In genomic region chr7:97735886-97736420, GRCm38 (mm10) we compare ENCODE assay signal across 13 mouse cellular contexts. TPM values are rescaled to one million over a fixed set of nuclear protein-coding genes. Genes with fewer than 3 reads are reported as not detected.
A peak's percentile ranks its signal among the peaks of the same experiment; 100 is the strongest.
DNase-seq lines count a peak whose midpoint lies in the region; ATAC-seq and TF ChIP-seq lines count a peak whose summit lies in the region.
"Had no signal": no experiment of that assay in that cellular context is flagged by ENCODE, and none has a peak within 500 bp of the region (broad histone marks: within the 10 kb centered on the region; RNA-seq: fewer than 3 reads in every experiment).

No protein-coding gene starts in this region.

- H3K4me3 ChIP-seq in heart, postnatal 0 days (ENCODE audit: low read depth, low read length): peak overlapping the region; percentile 62; the same call in 1 of the 2 replicates
- peak overlapping the region; percentile 70 for H3K4me3 ChIP-seq in thymus, adult 2 months (ENCODE audit: control insufficient read depth, insufficient read depth, low read length)
- H3K4me3 ChIP-seq in liver, embryonic 14.5 days (ENCODE audit: insufficient read depth in 1 of 2, low read depth in 2 of 2, low read length in 2 of 2): peak overlapping the region in 1 of 2 experiments; percentile 20; a peak in 2 of 4 replicates
- no peak overlapping the region for H3K4me3 ChIP-seq in forebrain, postnatal 0 days (ENCODE audit: low read depth, low read length)
- H3K4me3 ChIP-seq: limb, embryonic 13.5 days had no signal

- no peaks in the 10 kb centered on the region for H3K9me3 ChIP-seq in heart, postnatal 0 days (replicated peaks; ENCODE audit: control insufficient read depth, low read length)
- H3K9me3 ChIP-seq in liver, embryonic 14.5 days (ENCODE audit: control insufficient read depth, low read length): no peaks in the 10 kb centered on the region
- H3K9me3 ChIP-seq in forebrain, postnatal 0 days (ENCODE audit: low read length): no peaks in the 10 kb centered on the region
- H3K9me3 ChIP-seq: heart, embryonic 10.5 days; limb, embryonic 13.5 days had no signal

- TF ChIP-seq POLR2A in thymus, adult 2 months (IDR thresholded peaks at IDR 0.05; ENCODE audit: control insufficient read depth, extremely low read depth, insufficient read depth, low read length, poor library complexity): no peak

- H3K27ac ChIP-seq in heart, postnatal 0 days (ENCODE audit: low read depth): no peak overlapping the region
- peak overlapping the region; percentile 92 for H3K27ac ChIP-seq in thymus, adult 2 months (ENCODE audit: control insufficient read depth, insufficient read depth, low read length)
- no peak overlapping the region for H3K27ac ChIP-seq in liver, embryonic 14.5 days
- H3K27ac ChIP-seq in forebrain, postnatal 0 days (ENCODE audit: low read depth, low read length): no peak overlapping the region
- H3K27ac ChIP-seq: heart, embryonic 10.5 days; limb, embryonic 13.5 days had no signal

- no peak for ATAC-seq in heart, postnatal 0 days (ENCODE audit: insufficient read depth, low read depth)
- no peak for ATAC-seq in liver, embryonic 14.5 days (ENCODE audit: insufficient read depth)
- no peak for ATAC-seq in forebrain, postnatal 0 days
- ATAC-seq: forebrain, embryonic 16.5 days had no signal

- no peak for DNase-seq in heart, postnatal 0 days (ENCODE audit: low spot score)
- no peak for DNase-seq in heart, postnatal 4 days
- no peak for DNase-seq in thymus, adult 2 months
- no peak for DNase-seq in thymus, postnatal 10 days (ENCODE audit: low spot score in 2 of 2)
- no peak for DNase-seq in liver, embryonic 14.5 days (ENCODE audit: low read depth in 3 of 3, low spot score in 3 of 3)
- DNase-seq in thymus, postnatal 14 days: peak; percentile 40
- no peak for DNase-seq in forebrain, postnatal 0 days
- no peak for DNase-seq in B cell, adult 2 months
- DNase-seq: adrenal gland, adult 8-10 months had no signal

- no peaks in the 10 kb centered on the region for H3K36me3 ChIP-seq in heart, postnatal 0 days (replicated peaks; ENCODE audit: control insufficient read depth, insufficient read depth, low read length)
- peaks cover 13% of the 10 kb centered on the region; the same call in 1 of the 2 replicates for H3K36me3 ChIP-seq in thymus, adult 2 months (ENCODE audit: control insufficient read depth, insufficient read depth, low read length)
- no peaks in the 10 kb centered on the region for H3K36me3 ChIP-seq in liver, embryonic 14.5 days (replicated peaks; ENCODE audit: control insufficient read depth, insufficient read depth, low read depth)
- no peaks in the 10 kb centered on the region for H3K36me3 ChIP-seq in forebrain, postnatal 0 days (ENCODE audit: insufficient read depth)
- H3K36me3 ChIP-seq: heart, embryonic 10.5 days; limb, embryonic 13.5 days had no signal

- H3K4me1 ChIP-seq in heart, postnatal 0 days (ENCODE audit: control insufficient read depth, insufficient read depth): no peaks in the 10 kb centered on the region
- H3K4me1 ChIP-seq in thymus, adult 2 months (replicated peaks; ENCODE audit: control insufficient read depth, insufficient read depth, low read length): peaks cover 26% of the 10 kb centered on the region
- peaks cover 28 to 57% of the 10 kb centered on the region in 2 experiments for H3K4me1 ChIP-seq in liver, embryonic 14.5 days (replicated peaks; ENCODE audit: control insufficient read depth in 2 of 2, insufficient read depth in 2 of 2, low read length in 1 of 2)
- peaks cover 3% of the 10 kb centered on the region; the same call in 1 of the 2 replicates for H3K4me1 ChIP-seq in forebrain, postnatal 0 days (ENCODE audit: insufficient read depth)

- no peak overlapping the region for H3K9ac ChIP-seq in heart, postnatal 0 days (replicated peaks; ENCODE audit: low read depth, low read length)
- no peak overlapping the region for H3K9ac ChIP-seq in liver, embryonic 14.5 days (replicated peaks)
- H3K9ac ChIP-seq in forebrain, postnatal 0 days: no peak overlapping the region
- H3K9ac ChIP-seq: limb, embryonic 13.5 days had no signal

- WGBS in heart, postnatal 0 days: 56% methylated on average over 4 of the region's 4 CpGs
- WGBS in thymus, adult 2 months: 23% methylated on average over 4 of the region's 4 CpGs
- WGBS in liver, embryonic 14.5 days (ENCODE audit: insufficient replicate concordance): 46% methylated on average over 4 of the region's 4 CpGs
- 29% methylated on average over 4 of the region's 4 CpGs for WGBS in forebrain, postnatal 0 days

- no peak for TF ChIP-seq EP300 in heart, postnatal 0 days (IDR thresholded peaks at IDR 0.05; ENCODE audit: low read depth)
- TF ChIP-seq EP300 in liver, embryonic 14.5 days (IDR thresholded peaks at IDR 0.05; ENCODE audit: low read depth): no peak

- no peaks in the 10 kb centered on the region for H3K27me3 ChIP-seq in heart, postnatal 0 days (ENCODE audit: control insufficient read depth, insufficient read depth, low read length)
- no peaks in the 10 kb centered on the region for H3K27me3 ChIP-seq in thymus, adult 2 months (ENCODE audit: control insufficient read depth, insufficient read depth, low read length)
- no peaks in the 10 kb centered on the region for H3K27me3 ChIP-seq in liver, embryonic 14.5 days (ENCODE audit: control insufficient read depth, insufficient read depth, low read length)
- no peaks in the 10 kb centered on the region; the same call in none of the 2 replicates for H3K27me3 ChIP-seq in forebrain, postnatal 0 days (ENCODE audit: insufficient read depth, low read length)

- no peak for TF ChIP-seq CTCF in heart, postnatal 0 days (IDR thresholded peaks at IDR 0.05; ENCODE audit: low read depth)
- no peak for TF ChIP-seq CTCF in thymus, adult 2 months (IDR thresholded peaks at IDR 0.05; ENCODE audit: borderline replicate concordance, control insufficient read depth, extremely low read depth, insufficient read depth, low read length, poor library complexity)
- no peak for TF ChIP-seq CTCF in liver, embryonic 14.5 days (IDR thresholded peaks at IDR 0.05; ENCODE audit: low read depth)
- TF ChIP-seq CTCF in forebrain, postnatal 0 days (IDR thresholded peaks at IDR 0.05; ENCODE audit: low read depth): no peak

- H3K4me2 ChIP-seq in heart, postnatal 0 days (ENCODE audit: low read depth, low read length): no peak overlapping the region
- peak overlapping the region; percentile 85 for H3K4me2 ChIP-seq in liver, embryonic 14.5 days (ENCODE audit: low read depth)
- H3K4me2 ChIP-seq in forebrain, postnatal 0 days (ENCODE audit: low read depth): no peak overlapping the region
- H3K4me2 ChIP-seq: limb, embryonic 13.5 days had no signal

RNA-seq across cellular contexts. Expression of gene Aqp11, which starts 2.1 kb away (rescaled TPM):
- 4.8 and 6.2 TPM in 2 replicates for total RNA-seq in heart, postnatal 0 days (2014; rRNA removed; ENCODE audit: low replicate concordance)
- polyA plus RNA-seq in heart, postnatal 0 days (2015; fragmentation: Nextera tagmentation; extraction: Ambion mirVana): 2.0 and 2.9 TPM in 2 replicates
- total RNA-seq in heart, postnatal 4 days (2021): 1 to 10 TPM; 1.1 to 1.9 TPM
- polyA plus RNA-seq in thymus, adult 2 months (2012; rRNA removed): 277 and 395 TPM in 2 replicates
- 7.1 and 7.4 TPM in 2 replicates for polyA plus RNA-seq in liver, embryonic 14.5 days (2012; rRNA removed)
- 18.5 and 22.3 TPM in 2 replicates for polyA plus RNA-seq in liver, embryonic 14.5 days (2014; fragmentation: Nextera tagmentation; extraction: Ambion mirVana)
- total RNA-seq in forebrain, postnatal 0 days (2014; rRNA removed): 8.3 and 8.4 TPM in 2 replicates
- 16.6 and 22.4 TPM in 2 replicates for polyA plus RNA-seq in forebrain, postnatal 0 days (2015; fragmentation: Nextera tagmentation; extraction: Ambion mirVana)
- total RNA-seq: monocyte, adult 5-6 weeks had no signal

RNA-seq across cellular contexts. Expression of gene Clns1a, which starts 39.5 kb away (rescaled TPM):
- 37.1 and 42.0 TPM in 2 replicates for total RNA-seq in heart, postnatal 0 days (2014; rRNA removed; ENCODE audit: low replicate concordance)
- polyA plus RNA-seq in heart, postnatal 0 days (2015; fragmentation: Nextera tagmentation; extraction: Ambion mirVana): 60.5 and 63.7 TPM in 2 replicates
- total RNA-seq in heart, postnatal 4 days (2021): 10 to 100 TPM; 41.6 to 43.4 TPM
- polyA plus RNA-seq in thymus, adult 2 months (2012; rRNA removed): 60.8 and 63.3 TPM in 2 replicates
- 22.6 and 36.5 TPM in 2 replicates for polyA plus RNA-seq in liver, embryonic 14.5 days (2012; rRNA removed)
- 65.4 and 70.5 TPM in 2 replicates for polyA plus RNA-seq in liver, embryonic 14.5 days (2014; fragmentation: Nextera tagmentation; extraction: Ambion mirVana)
- total RNA-seq in forebrain, postnatal 0 days (2014; rRNA removed): 107 and 110 TPM in 2 replicates
- 178 and 200 TPM in 2 replicates for polyA plus RNA-seq in forebrain, postnatal 0 days (2015; fragmentation: Nextera tagmentation; extraction: Ambion mirVana)

RNA-seq across cellular contexts. Expression of gene Pak1, which starts 52.4 kb away (rescaled TPM):
- 1.2 and 1.5 TPM in 2 replicates for total RNA-seq in heart, postnatal 0 days (2014; rRNA removed; ENCODE audit: low replicate concordance)
- polyA plus RNA-seq in heart, postnatal 0 days (2015; fragmentation: Nextera tagmentation; extraction: Ambion mirVana): 0.79 and 0.86 TPM in 2 replicates
- 1 to 10 TPM in 1 of 2 experiments, under 1 TPM in 1; 0.91 to 1.8 TPM for total RNA-seq in heart, postnatal 4 days (2021)
- 11.4 and 11.8 TPM in 2 replicates for polyA plus RNA-seq in thymus, adult 2 months (2012; rRNA removed)
- polyA plus RNA-seq in liver, embryonic 14.5 days (2012; rRNA removed): 3.1 and 4.3 TPM in 2 replicates
- 8.2 and 9.0 TPM in 2 replicates for polyA plus RNA-seq in liver, embryonic 14.5 days (2014; fragmentation: Nextera tagmentation; extraction: Ambion mirVana)
- total RNA-seq in forebrain, postnatal 0 days (2014; rRNA removed): 169 and 186 TPM in 2 replicates
- 132 and 135 TPM in 2 replicates for polyA plus RNA-seq in forebrain, postnatal 0 days (2015; fragmentation: Nextera tagmentation; extraction: Ambion mirVana)

Comparison
In these comparisons a context has a peak if more than half of its experiments do, and no peak if none do; other contexts are left out.
1. RNA of gene Aqp11, which starts 2.1 kb away (polyA plus RNA-seq): 277 to 395 TPM in thymus, adult 2 months; 16.6 to 22.4 TPM in forebrain, postnatal 0 days, 7.1 to 22.3 TPM in liver, embryonic 14.5 days and 2.0 to 2.9 TPM in heart, postnatal 0 days; every median in the first group is over 10 times any median in the second.
2. RNA of gene Pak1, which starts 52.4 kb away (polyA plus RNA-seq): 132 to 135 TPM in forebrain, postnatal 0 days; 11.4 to 11.8 TPM in thymus, adult 2 months, 3.1 to 9.0 TPM in liver, embryonic 14.5 days and 0.79 to 0.86 TPM in heart, postnatal 0 days; every median in the first group is over 10 times any median in the second.